In genomic region chr15:83445908-83446307, GRCm38 (mm10) we compare ENCODE assay signal across 15 mouse cellular contexts. TPM values are rescaled to one million over a fixed set of nuclear protein-coding genes. Genes with fewer than 3 reads are reported as not detected.
DNase-seq lines count a peak whose midpoint lies in the region; ATAC-seq and TF ChIP-seq lines count a peak whose summit lies in the region.
"Had no signal": no experiment of that assay in that cellular context is flagged by ENCODE, and none has a peak within 500 bp of the region (broad histone marks: within the 10 kb centered on the region; RNA-seq: fewer than 3 reads in every experiment).

No protein-coding gene starts in this region.

- ATAC-seq in forebrain, embryonic 13.5 days, result no peak
- 0 out of 2 replicates have a peak, but pooled peaks have one; percentile 17 for ATAC-seq in liver, embryonic 15.5 days (ENCODE audit: insufficient read depth)
- ATAC-seq: activated CD4-positive, CD25-positive, alpha-beta regulatory T cell, adult 4 months had no signal

- no peak overlapping the region for H3K4me3 ChIP-seq in forebrain, embryonic 10.5 days
- no peak overlapping the region for H3K4me3 ChIP-seq in forebrain, embryonic 13.5 days
- peak overlapping the region; percentile 47; the same call in 1 of the 2 replicates for H3K4me3 ChIP-seq in layer of hippocampus, adult 2 months
- no peak overlapping the region for H3K4me3 ChIP-seq in embryonic fibroblast, embryonic 13.5 days (ENCODE audit: insufficient read depth, low read length)
- H3K4me3 ChIP-seq in liver, embryonic 15.5 days (replicated peaks), result no peak overlapping the region
- H3K4me3 ChIP-seq: neural tube, embryonic 15.5 days had no signal

- no peak for TF ChIP-seq POLR2A in embryonic fibroblast, embryonic 13.5 days (IDR thresholded peaks at IDR 0.05; ENCODE audit: low read depth, low read length)

- 0 out of 2 replicates have a peak overlapping the region, but pooled peaks have one; percentile 4 for H3K27ac ChIP-seq in forebrain, embryonic 10.5 days
- H3K27ac ChIP-seq in forebrain, embryonic 13.5 days, result no peak overlapping the region
- H3K27ac ChIP-seq in layer of hippocampus, adult 2 months, result no peak overlapping the region
- peak overlapping the region; percentile 9; the same call in 1 of the 2 replicates for H3K27ac ChIP-seq in embryonic fibroblast, embryonic 13.5 days (ENCODE audit: insufficient read depth, low read length)
- H3K27ac ChIP-seq in liver, embryonic 15.5 days (replicated peaks), result peak overlapping the region; percentile 14; the same call in 1 of the 2 replicates
- H3K27ac ChIP-seq: neural tube, embryonic 15.5 days had no signal

- no peak for TF ChIP-seq CTCF in layer of hippocampus, adult 2 months (conservative IDR thresholded peaks at IDR 0.05)
- TF ChIP-seq CTCF in embryonic fibroblast, embryonic 13.5 days (IDR thresholded peaks at IDR 0.05; ENCODE audit: borderline replicate concordance, insufficient read depth, low read length), result no peak

- H3K9me3 ChIP-seq in forebrain, embryonic 10.5 days, result no peaks in the 10 kb centered on the region
- no peaks in the 10 kb centered on the region for H3K9me3 ChIP-seq in forebrain, embryonic 13.5 days (replicated peaks)
- no peaks in the 10 kb centered on the region for H3K9me3 ChIP-seq in liver, embryonic 15.5 days (replicated peaks)
- H3K9me3 ChIP-seq: G1E; neural tube, embryonic 15.5 days had no signal

- no peak overlapping the region for H3K4me2 ChIP-seq in forebrain, embryonic 13.5 days
- 0 out of 2 replicates have a peak overlapping the region, but pooled peaks have one; percentile 8 for H3K4me2 ChIP-seq in liver, embryonic 15.5 days
- H3K4me2 ChIP-seq: neural tube, embryonic 15.5 days had no signal

- H3K27me3 ChIP-seq in forebrain, embryonic 10.5 days (ENCODE audit: poor library complexity, severe bottlenecking), result no peaks in the 10 kb centered on the region
- H3K27me3 ChIP-seq in forebrain, embryonic 13.5 days, result no peaks in the 10 kb centered on the region
- H3K27me3 ChIP-seq in liver, embryonic 15.5 days, result no peaks in the 10 kb centered on the region
- H3K27me3 ChIP-seq: neural tube, embryonic 15.5 days had no signal

- 96% methylated on average over 2 of the region's 2 CpGs for WGBS in forebrain, embryonic 10.5 days
- 84% methylated on average over 2 of the region's 2 CpGs for WGBS in forebrain, embryonic 13.5 days
- WGBS in liver, embryonic 15.5 days (ENCODE audit: insufficient replicate concordance), result 71% methylated on average over 2 of the region's 2 CpGs

- no peak overlapping the region for H3K9ac ChIP-seq in forebrain, embryonic 13.5 days
- H3K9ac ChIP-seq in liver, embryonic 15.5 days, result no peak overlapping the region
- H3K9ac ChIP-seq: neural tube, embryonic 15.5 days had no signal

- H3K36me3 ChIP-seq in forebrain, embryonic 10.5 days (replicated peaks), result peaks cover 2% of the 10 kb centered on the region; the same call in 1 of the 2 replicates
- no peaks in the 10 kb centered on the region for H3K36me3 ChIP-seq in forebrain, embryonic 13.5 days (ENCODE audit: poor library complexity, severe bottlenecking)
- no peaks in the 10 kb centered on the region for H3K36me3 ChIP-seq in liver, embryonic 15.5 days (replicated peaks)
- H3K36me3 ChIP-seq: neural tube, embryonic 15.5 days had no signal

- H3K4me1 ChIP-seq in forebrain, embryonic 10.5 days, result peaks cover 42% of the 10 kb centered on the region
- peaks cover 13% of the 10 kb centered on the region for H3K4me1 ChIP-seq in forebrain, embryonic 13.5 days
- H3K4me1 ChIP-seq in embryonic fibroblast, embryonic 13.5 days (ENCODE audit: control insufficient read depth, insufficient read depth, low read length), result peaks cover 43% of the 10 kb centered on the region
- peaks cover 97% of the 10 kb centered on the region for H3K4me1 ChIP-seq in liver, embryonic 15.5 days (replicated peaks)

- no peak for DNase-seq in forebrain, embryonic 10.5 days (ENCODE audit: extremely low spot score, low spot score)
- no peak for DNase-seq in layer of hippocampus, adult 2 months (ENCODE audit: low spot score in 2 of 2)
- DNase-seq in layer of hippocampus, adult 11-12 months (ENCODE audit: low spot score), result no peak
- no peak for DNase-seq in cerebellum, adult 11 months
- DNase-seq in frontal cortex, adult 2 months (ENCODE audit: extremely low spot score in 1 of 2, low spot score in 1 of 2), result no peak
- DNase-seq: cerebellum, postnatal 14 days; gastrocnemius, postnatal 14 days; kidney, adult 18-20 months; layer of hippocampus, adult 9-11 months had no signal

RNA-seq across cellular contexts. Expression of gene Pacsin2, which starts 18.5 kb away (rescaled TPM):
- 55.4 and 57.8 TPM in 2 replicates for polyA plus RNA-seq in forebrain, embryonic 10.5 days (2016; fragmentation: Nextera tagmentation; extraction: Ambion mirVana)
- polyA plus RNA-seq in forebrain, embryonic 13.5 days (2015; fragmentation: Nextera tagmentation; extraction: Ambion mirVana), result 26.0 TPM in 2 replicates
- 100 to 1,000 TPM in 1 of 2 experiments, 10 to 100 TPM in 1; 99.7 to 104 TPM for total RNA-seq in layer of hippocampus, adult 2 months (2021)
- polyA plus RNA-seq in embryonic fibroblast, embryonic 13.5 days (2011; ENCODE audit: insufficient read length, low read depth, missing spikeins), result 62.0 and 75.6 TPM in 2 replicates
- 46.7 and 50.5 TPM in 2 replicates for polyA plus RNA-seq in liver, embryonic 15.5 days (2015; fragmentation: Nextera tagmentation; extraction: Ambion mirVana)
- polyA plus RNA-seq in frontal cortex, adult 2 months (2012; rRNA removed), result 231 and 243 TPM in 2 replicates

Comparison
In these comparisons a context has a peak if more than half of its experiments do, and no peak if none do; other contexts are left out.
1. H3K27ac ChIP-seq: peak in forebrain, embryonic 10.5 days (single experiment), embryonic fibroblast, embryonic 13.5 days (single experiment) and liver, embryonic 15.5 days (single experiment); none in forebrain, embryonic 13.5 days (single experiment) and layer of hippocampus, adult 2 months (single experiment).